15 mouse cellular contexts compared by ENCODE assay signal in the genomic region with DNA sequence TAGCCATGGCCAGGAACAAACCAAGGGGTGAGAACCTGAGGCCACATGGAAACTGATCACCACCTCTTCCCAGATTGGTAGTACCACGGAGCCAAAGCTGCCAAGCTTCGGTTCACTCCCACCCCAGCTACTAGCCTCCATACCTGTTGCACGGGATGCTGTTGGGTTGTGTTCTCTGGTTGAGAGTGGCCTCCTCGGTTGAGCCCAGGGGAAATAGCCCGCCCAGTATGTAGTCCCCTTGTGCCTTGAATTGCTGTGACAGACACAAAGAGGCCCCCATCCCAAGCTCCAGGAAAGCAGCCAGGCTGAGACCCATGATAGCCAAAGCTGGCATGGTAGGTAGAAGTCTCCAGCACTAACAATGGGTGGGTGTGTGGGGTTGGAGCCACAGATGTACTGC.
DNase-seq lines count a peak whose midpoint lies in the region; ATAC-seq lines count a peak whose summit lies in the region.
"Had no signal": no experiment of that assay in that cellular context is flagged by ENCODE, and none has a peak within 500 bp of the region (broad histone marks: within the 10 kb centered on the region; RNA-seq: fewer than 3 reads in every experiment).

A gene (minus strand): TSS at position 362 of the 400 bp plus-strand sequence.

- DNase-seq in cerebellum, adult 11 months, result peak; percentile 6
- DNase-seq in cerebellum, postnatal 4 days (ENCODE audit: low spot score in 2 of 2), result no peak
- DNase-seq in cerebellum, postnatal 14 days, result peak; percentile 17 to 30
- peak; percentile 3 for DNase-seq in ovary, postnatal 36 days (ENCODE audit: low spot score)
- no peak for DNase-seq in ovary, adult 18-20 months (ENCODE audit: low spot score)
- no peak for DNase-seq in left cerebral cortex, adult 9 months (ENCODE audit: low spot score in 2 of 2)
- DNase-seq: adrenal gland, postnatal 36 days; cerebellum, postnatal 10 days; gastrocnemius, postnatal 14 days; heart, postnatal 36 days had no signal

- ATAC-seq in cerebellum, adult (ENCODE audit: insufficient number of reproducible peaks, low FRiP score, low TSS enrichment), result no peak
- ATAC-seq: forebrain, embryonic 16.5 days; hindbrain, embryonic 16.5 days; inflammation-experienced regulatory T-cells, adult 6 months; intestine, postnatal 0 days had no signal

Comparison
In these comparisons a context has a peak if more than half of its experiments do, and no peak if none do; other contexts are left out.
1. DNase-seq: peak in cerebellum, adult 11 months (single experiment), cerebellum, postnatal 14 days (2 of 2) and ovary, postnatal 36 days (single experiment); none in cerebellum, postnatal 4 days (0 of 2), ovary, adult 18-20 months (single experiment) and left cerebral cortex, adult 9 months (0 of 2).